Mouse (Mus musculus): ENCODE data around the gene Defa25. TPM values are rescaled to one million over a fixed set of nuclear protein-coding genes. Genes with fewer than 3 reads are reported as not detected.
"Not testable (repeated sequence)": the region's sequence is repeated elsewhere in the genome, so short reads cannot be mapped to it uniquely, and the experiment has no call there.

Gene Defa25
- polyA plus RNA-seq (2015; fragmentation: Nextera tagmentation; extraction: Ambion mirVana) = not detected in 2 replicates

- not testable (repeated sequence) for H3K4me2 ChIP-seq; ATAC-seq (ENCODE audit: low read depth); H3K9me3 ChIP-seq; H3K4me3 ChIP-seq; H3K9ac ChIP-seq; H3K27me3 ChIP-seq; H3K36me3 ChIP-seq; H3K27ac ChIP-seq (replicated peaks); H3K4me1 ChIP-seq (replicated peaks)
Measured at GRCm38 (mm10) chr8:21084142-21084541, at the start of gene Defa25. Defa25 (plus strand) TSS chr8:21084442.

GRCm38 (mm10) chr8:21054747-21055146, 29.5 kb upstream of the Defa25 start, which contains the start of gene Defa23:
Defa23 (plus strand) TSS chr8:21055047.
- H3K4me2 ChIP-seq; H3K27me3 ChIP-seq; H3K27ac ChIP-seq (replicated peaks); H3K36me3 ChIP-seq; H3K9ac ChIP-seq; H3K9me3 ChIP-seq; ATAC-seq (ENCODE audit: low read depth); H3K4me1 ChIP-seq (replicated peaks); H3K4me3 ChIP-seq: not testable (repeated sequence)
- no CpG with 5 or more reads among the region's 1 CpGs for WGBS

- not testable (repeated sequence) for H3K4me3 ChIP-seq; H3K9me3 ChIP-seq; H3K9ac ChIP-seq; ATAC-seq (ENCODE audit: low read depth); H3K4me1 ChIP-seq (replicated peaks); H3K36me3 ChIP-seq; H3K4me2 ChIP-seq; H3K27ac ChIP-seq (replicated peaks); H3K27me3 ChIP-seq
- WGBS = 79% methylated on average over 1 of the region's 1 CpGs
Measured at GRCm38 (mm10) chr8:21064738-21065137, 19.5 kb upstream of the Defa25 start, which contains the start of gene Defa35. Defa35 (plus strand) TSS chr8:21065038.

- WGBS = 43% methylated on average over 4 of the region's 4 CpGs
- H3K4me1 ChIP-seq (replicated peaks) = no peaks in the 10 kb centered on the region
- no peak for ATAC-seq (ENCODE audit: low read depth)
- no peaks in the 10 kb centered on the region for H3K27me3 ChIP-seq
- no peaks in the 10 kb centered on the region for H3K36me3 ChIP-seq
- H3K4me3 ChIP-seq = no peak overlapping the region
- no peak overlapping the region for H3K9ac ChIP-seq
- H3K27ac ChIP-seq (replicated peaks) = no peak overlapping the region
- H3K4me2 ChIP-seq = no peak overlapping the region
- H3K9me3 ChIP-seq = no peaks in the 10 kb centered on the region
Measured at GRCm38 (mm10) chr8:21093106-21093505, 8.9 kb downstream of the Defa25 start.

- H3K9me3 ChIP-seq; H3K4me1 ChIP-seq (replicated peaks); ATAC-seq (ENCODE audit: low read depth); H3K4me3 ChIP-seq; H3K36me3 ChIP-seq; H3K9ac ChIP-seq; H3K27me3 ChIP-seq; H3K27ac ChIP-seq (replicated peaks); H3K4me2 ChIP-seq: not testable (repeated sequence)
- 75% methylated on average over 1 of the region's 2 CpGs for whole genome bisulfite sequencing
Measured at GRCm38 (mm10) chr8:21095950-21096349, 11.7 kb downstream of the Defa25 start, which contains the start of gene Gm14851. Gm14851 (minus strand) TSS chr8:21096050.

GRCm38 (mm10) chr8:21134342-21134741, 50.1 kb downstream of the Defa25 start, which contains the start of gene Defa30:
Defa30 (plus strand) TSS chr8:21134642.
- 61% methylated on average over 3 of the region's 3 CpGs for WGBS
- H3K4me2 ChIP-seq; H3K36me3 ChIP-seq; H3K4me3 ChIP-seq; H3K9me3 ChIP-seq; H3K4me1 ChIP-seq (replicated peaks); H3K9ac ChIP-seq; ATAC-seq (ENCODE audit: low read depth); H3K27me3 ChIP-seq; H3K27ac ChIP-seq (replicated peaks): not testable (repeated sequence)

Other genes starting within 250 kb of the Defa25 start
- gene Defb33, start 191.8 kb upstream of the Defa25 start, polyA plus RNA-seq (2015; fragmentation: Nextera tagmentation; extraction: Ambion mirVana) = not detected in 2 replicates
- gene Gm15056, start 181.8 kb upstream of the Defa25 start, polyA plus RNA-seq (2015; fragmentation: Nextera tagmentation; extraction: Ambion mirVana) = not detected in 2 replicates
- gene Gm6040, start 162.4 kb upstream of the Defa25 start, polyA plus RNA-seq (2015; fragmentation: Nextera tagmentation; extraction: Ambion mirVana) = not detected in 2 replicates
- not detected in 2 replicates for gene AY761185, start 139.7 kb upstream of the Defa25 start, polyA plus RNA-seq (2015; fragmentation: Nextera tagmentation; extraction: Ambion mirVana)
- not detected in 2 replicates for gene Defa21, start 58.9 kb upstream of the Defa25 start, polyA plus RNA-seq (2015; fragmentation: Nextera tagmentation; extraction: Ambion mirVana)
- not detected in 2 replicates for gene Defa23, start 29.4 kb upstream of the Defa25 start, polyA plus RNA-seq (2015; fragmentation: Nextera tagmentation; extraction: Ambion mirVana)
- not detected in 2 replicates for gene Defa35, start 19.4 kb upstream of the Defa25 start, polyA plus RNA-seq (2015; fragmentation: Nextera tagmentation; extraction: Ambion mirVana)
- not detected in 2 replicates for gene Gm14851, start 11.6 kb downstream of the Defa25 start, polyA plus RNA-seq (2015; fragmentation: Nextera tagmentation; extraction: Ambion mirVana)
- not detected in 2 replicates for gene Defa30, start 50.2 kb downstream of the Defa25 start, polyA plus RNA-seq (2015; fragmentation: Nextera tagmentation; extraction: Ambion mirVana)
- not detected in 2 replicates for gene Defa22, start 77.8 kb downstream of the Defa25 start, polyA plus RNA-seq (2015; fragmentation: Nextera tagmentation; extraction: Ambion mirVana)
- not detected in 2 replicates for gene Defa31, start 107.2 kb downstream of the Defa25 start, polyA plus RNA-seq (2015; fragmentation: Nextera tagmentation; extraction: Ambion mirVana)
- gene Gm15293, start 117.1 kb downstream of the Defa25 start, polyA plus RNA-seq (2015; fragmentation: Nextera tagmentation; extraction: Ambion mirVana) = not detected in 2 replicates
- gene Gm15292, start 165.3 kb downstream of the Defa25 start, polyA plus RNA-seq (2015; fragmentation: Nextera tagmentation; extraction: Ambion mirVana) = not detected in 2 replicates
- not detected in 2 replicates for gene Defa27, start 231.1 kb downstream of the Defa25 start, polyA plus RNA-seq (2015; fragmentation: Nextera tagmentation; extraction: Ambion mirVana)
- not detected in 2 replicates for gene Defa29, start 242.6 kb downstream of the Defa25 start, polyA plus RNA-seq (2015; fragmentation: Nextera tagmentation; extraction: Ambion mirVana)

Data from neural tube, embryonic 13.5 days (tissue).